Mouse (Mus musculus): ENCODE data around the gene 1700047I17Rik2. TPM values are rescaled to one million over a fixed set of nuclear protein-coding genes. Genes with fewer than 3 reads are reported as not detected.
A peak's percentile ranks its signal among the peaks of the same experiment; 100 is the strongest.
"Not testable (repeated sequence)": the region's sequence is repeated elsewhere in the genome, so short reads cannot be mapped to it uniquely, and the experiment has no call there.

The 1700047I17Rik2 gene
- polyA plus RNA-seq, 1 experiment from 2014 or later, result not detected

DNA sequence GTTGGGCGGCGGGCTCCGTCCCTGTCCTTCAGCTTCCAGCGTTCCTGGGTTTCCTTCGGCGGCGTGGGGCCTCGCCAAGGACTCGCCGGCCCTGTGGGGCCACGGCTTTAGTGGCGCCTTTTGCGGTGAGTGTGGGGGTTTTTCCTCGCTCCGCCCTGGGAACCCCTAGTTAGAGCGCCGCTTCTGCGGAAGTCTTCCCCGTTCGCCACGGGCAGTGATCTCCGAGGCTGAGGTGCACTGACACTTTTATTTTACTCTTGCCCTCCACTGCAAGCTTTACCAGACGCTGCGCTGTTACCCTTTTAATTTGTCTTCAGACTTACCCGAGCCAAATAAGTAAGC, 31.1 kb downstream of the 1700047I17Rik2 start:
- WGBS, result 0% methylated on average over 8 of the region's 25 CpGs
- peak overlapping the region; percentile 39 for H3K4me3 ChIP-seq (replicated peaks; ENCODE audit: low read length)
- not testable (repeated sequence) for H3K27ac ChIP-seq (ENCODE audit: low read length); H3K4me2 ChIP-seq (ENCODE audit: low read length); H3K9me3 ChIP-seq (ENCODE audit: control insufficient read depth, low read length); H3K27me3 ChIP-seq (replicated peaks; ENCODE audit: control insufficient read depth, insufficient read depth, low read length); H3K4me1 ChIP-seq (replicated peaks; ENCODE audit: control insufficient read depth, insufficient read depth, low read length); H3K9ac ChIP-seq (replicated peaks; ENCODE audit: low read depth, low read length); H3K36me3 ChIP-seq (ENCODE audit: control insufficient read depth, insufficient read depth)
- ATAC-seq, result peak; percentile 41

DNA sequence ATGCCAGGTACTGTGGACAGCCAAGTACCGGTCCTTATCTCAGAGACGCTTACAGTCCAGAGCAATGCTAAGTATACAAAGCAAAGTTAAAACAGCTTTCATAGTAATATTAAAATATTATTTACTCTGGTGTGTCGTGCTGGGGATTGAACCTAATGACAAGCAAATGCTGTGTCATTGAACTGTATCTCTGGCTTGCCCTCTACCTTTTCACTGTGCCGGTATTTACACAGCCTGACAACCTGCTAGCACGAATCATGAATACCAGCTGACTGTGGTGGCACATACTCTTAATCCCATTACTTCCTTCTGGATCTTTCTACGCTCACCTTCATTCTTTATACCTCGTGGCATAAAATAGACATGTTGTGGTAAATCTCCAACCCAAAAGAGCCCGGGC, 42.9 kb downstream of the 1700047I17Rik2 start:
- not testable (repeated sequence) for H3K27ac ChIP-seq (ENCODE audit: low read length); H3K27me3 ChIP-seq (replicated peaks; ENCODE audit: control insufficient read depth, insufficient read depth, low read length); H3K4me2 ChIP-seq (ENCODE audit: low read length); H3K4me1 ChIP-seq (replicated peaks; ENCODE audit: control insufficient read depth, insufficient read depth, low read length); ATAC-seq; H3K9ac ChIP-seq (replicated peaks; ENCODE audit: low read depth, low read length); H3K9me3 ChIP-seq (ENCODE audit: control insufficient read depth, low read length); H3K4me3 ChIP-seq (replicated peaks; ENCODE audit: low read length); H3K36me3 ChIP-seq (ENCODE audit: control insufficient read depth, insufficient read depth)
- WGBS, result no CpG with 5 or more reads among the region's 8 CpGs

DNA sequence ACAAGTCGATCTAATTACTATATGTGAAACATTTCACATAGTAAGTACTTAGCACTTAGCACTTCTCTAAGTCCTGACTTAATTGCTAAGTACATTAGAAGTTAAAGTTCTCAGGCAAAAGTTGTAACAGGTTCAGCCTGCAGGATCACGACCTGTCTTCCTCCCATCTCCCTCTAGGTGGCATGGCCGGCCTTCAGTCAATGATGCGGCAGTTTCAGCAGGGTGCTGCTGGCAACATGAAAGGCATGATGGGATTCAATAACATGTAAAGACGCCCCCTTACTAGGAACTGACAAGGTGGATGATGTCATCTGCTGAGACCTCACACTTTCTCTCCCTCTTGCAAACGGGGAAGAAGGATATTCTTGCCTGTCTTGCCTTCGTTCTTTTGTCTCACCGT, 62.6 kb downstream of the 1700047I17Rik2 start:
- WGBS, result no CpG with 5 or more reads among the region's 8 CpGs
- H3K4me2 ChIP-seq (ENCODE audit: low read length); H3K4me1 ChIP-seq (replicated peaks; ENCODE audit: control insufficient read depth, insufficient read depth, low read length): not testable (repeated sequence)

DNA sequence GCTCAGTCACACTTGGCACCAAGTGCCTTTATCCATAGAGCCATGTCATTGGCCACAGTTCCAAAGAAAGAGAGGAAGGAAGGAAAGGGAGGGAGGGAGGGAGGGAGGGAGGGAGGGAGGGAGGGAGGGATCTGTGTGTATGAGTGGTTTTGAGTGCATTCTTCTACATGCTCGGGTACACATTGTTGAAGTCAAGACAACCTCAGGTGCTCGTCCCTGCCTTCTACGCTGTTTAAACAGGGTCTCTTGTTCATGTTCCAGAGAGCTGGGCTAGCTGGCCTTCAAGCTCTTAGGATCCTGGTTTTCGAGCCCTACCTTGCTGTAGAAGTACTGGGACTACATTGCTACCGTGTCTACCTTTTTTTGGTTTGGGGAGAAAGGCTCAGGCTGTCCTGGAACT, 64.0 kb downstream of the 1700047I17Rik2 start:
- no CpG with 5 or more reads among the region's 5 CpGs for WGBS
- not testable (repeated sequence) for H3K4me1 ChIP-seq (replicated peaks; ENCODE audit: control insufficient read depth, insufficient read depth, low read length); H3K27me3 ChIP-seq (replicated peaks; ENCODE audit: control insufficient read depth, insufficient read depth, low read length); ATAC-seq; H3K9me3 ChIP-seq (ENCODE audit: control insufficient read depth, low read length); H3K4me2 ChIP-seq (ENCODE audit: low read length); H3K9ac ChIP-seq (replicated peaks; ENCODE audit: low read depth, low read length); H3K4me3 ChIP-seq (replicated peaks; ENCODE audit: low read length); H3K27ac ChIP-seq (ENCODE audit: low read length); H3K36me3 ChIP-seq (ENCODE audit: control insufficient read depth, insufficient read depth)

More for the DNA sequence above, 62.6 kb downstream of the 1700047I17Rik2 start:
- H3K36me3 ChIP-seq (ENCODE audit: control insufficient read depth, insufficient read depth); H3K27ac ChIP-seq (ENCODE audit: low read length); H3K9ac ChIP-seq (replicated peaks; ENCODE audit: low read depth, low read length); H3K9me3 ChIP-seq (ENCODE audit: control insufficient read depth, low read length); H3K27me3 ChIP-seq (replicated peaks; ENCODE audit: control insufficient read depth, insufficient read depth, low read length); H3K4me3 ChIP-seq (replicated peaks; ENCODE audit: low read length); ATAC-seq: not testable (repeated sequence)

Other genes with a start within 250 kb of the 1700047I17Rik2 start
- gene Gm20403, start 213.1 kb upstream of the 1700047I17Rik2 start, polyA plus RNA-seq (2015; fragmentation: Nextera tagmentation; extraction: Ambion mirVana), result not detected in 2 replicates
- 12.1 and 18.0 TPM in 2 replicates for gene Baz1a, start 185.2 kb upstream of the 1700047I17Rik2 start, polyA plus RNA-seq (2015; fragmentation: Nextera tagmentation; extraction: Ambion mirVana)
- 35.3 and 37.9 TPM in 2 replicates for gene 2700097O09Rik, start 119.5 kb upstream of the 1700047I17Rik2 start, polyA plus RNA-seq (2015; fragmentation: Nextera tagmentation; extraction: Ambion mirVana)
- gene Srp54a, start 119.3 kb upstream of the 1700047I17Rik2 start, polyA plus RNA-seq (2015; fragmentation: Nextera tagmentation; extraction: Ambion mirVana), result 197 and 241 TPM in 2 replicates
- 54.4 and 59.6 TPM in 2 replicates for gene Fam177a, start 75.1 kb upstream of the 1700047I17Rik2 start, polyA plus RNA-seq (2015; fragmentation: Nextera tagmentation; extraction: Ambion mirVana)
- 67.5 and 68.5 TPM in 2 replicates for gene Srp54b, start 44.5 kb upstream of the 1700047I17Rik2 start, polyA plus RNA-seq (2015; fragmentation: Nextera tagmentation; extraction: Ambion mirVana)
- gene Srp54c, start 30.6 kb downstream of the 1700047I17Rik2 start, polyA plus RNA-seq (2015; fragmentation: Nextera tagmentation; extraction: Ambion mirVana), result 80.8 and 90.3 TPM in 2 replicates
- 12.2 and 13.3 TPM in 2 replicates for gene 1110008L16Rik, start 100.0 kb downstream of the 1700047I17Rik2 start, polyA plus RNA-seq (2015; fragmentation: Nextera tagmentation; extraction: Ambion mirVana)
- 23.2 and 23.7 TPM in 2 replicates for gene Ppp2r3c, start 103.4 kb downstream of the 1700047I17Rik2 start, polyA plus RNA-seq (2015; fragmentation: Nextera tagmentation; extraction: Ambion mirVana)
- gene Psma6, start 184.6 kb downstream of the 1700047I17Rik2 start, polyA plus RNA-seq (2015; fragmentation: Nextera tagmentation; extraction: Ambion mirVana), result 434 and 452 TPM in 2 replicates